Mouse (Mus musculus) hindbrain, embryonic 12.5 days (tissue): ENCODE results near the gene Trim25. TPM values are rescaled to one million over a fixed set of nuclear protein-coding genes. Genes with fewer than 3 reads are reported as not detected.
A peak's percentile ranks its signal among the peaks of the same experiment; 100 is the strongest.
"Not testable (repeated sequence)": the region's sequence is repeated elsewhere in the genome, so short reads cannot be mapped to it uniquely, and the experiment has no call there.

Source experiments
- ATAC-seq: fragments of 200-750 bp; cut with Nextera tagmentation; 2 replicates; pipeline ENCODE4 v1.8.0; 2017; ENCODE audit warnings: moderate TSS enrichment; ENCODE audit not compliant: low FRiP score
- H3K27ac ChIP-seq: fragments of 300-500 bp; sonication (generic); 2 replicates; pipeline ENCODE4 v1.5.1; 2016; ENCODE audit warnings: mild to moderate bottlenecking
- H3K27me3 ChIP-seq: fragments of 300-500 bp; sonication (generic); 2 replicates; pipeline ENCODE4 v1.6.1; 2016; ENCODE audit warnings: mild to moderate bottlenecking
- H3K36me3 ChIP-seq: fragments of 300-500 bp; sonication (generic); 2 replicates; pipeline ENCODE4 v1.6.1; 2016; ENCODE audit warnings: mild to moderate bottlenecking
- H3K4me1 ChIP-seq: fragments of 300-500 bp; sonication (generic); 2 replicates; pipeline ENCODE4 v1.6.1; 2016
- H3K4me2 ChIP-seq: fragments of 300-500 bp; sonication (generic); replicated peaks from 2 replicates; pipeline ENCODE4 v1.6.1; 2016; ENCODE audit warnings: mild to moderate bottlenecking
- H3K4me3 ChIP-seq: fragments of 300-500 bp; sonication (generic); 2 replicates; pipeline ENCODE4 v1.5.1; 2016; ENCODE audit warnings: mild to moderate bottlenecking
- H3K9ac ChIP-seq: fragments of 300-500 bp; sonication (generic); 2 replicates; pipeline ENCODE4 v1.6.1; 2016; ENCODE audit warnings: mild to moderate bottlenecking, moderate library complexity
- H3K9me3 ChIP-seq: fragments of 300-500 bp; sonication (generic); replicated peaks from 2 replicates; pipeline ENCODE4 v1.6.1; 2016; ENCODE audit warnings: mild to moderate bottlenecking
- WGBS: fragments of 180-500 bp; shearing (Covaris S2); methylation state at CpG from one replicate; pipeline ENCODE4 v1.1.7; 2016; 5-methylcytosine and 5-hydroxymethylcytosine counted together
- polyA plus RNA-seq: library from polyadenylated mRNA; unstranded; fragments of >200 nt; fragmentation: Nextera tagmentation; extraction: Ambion mirVana; gene quantifications from 2 replicates; pipeline ENCODE4 v1.2.1, GENCODE M21; 2016

The Trim25 gene
- polyA plus RNA-seq, 1 experiment from 2014 or later: 3.3 TPM

DNA sequence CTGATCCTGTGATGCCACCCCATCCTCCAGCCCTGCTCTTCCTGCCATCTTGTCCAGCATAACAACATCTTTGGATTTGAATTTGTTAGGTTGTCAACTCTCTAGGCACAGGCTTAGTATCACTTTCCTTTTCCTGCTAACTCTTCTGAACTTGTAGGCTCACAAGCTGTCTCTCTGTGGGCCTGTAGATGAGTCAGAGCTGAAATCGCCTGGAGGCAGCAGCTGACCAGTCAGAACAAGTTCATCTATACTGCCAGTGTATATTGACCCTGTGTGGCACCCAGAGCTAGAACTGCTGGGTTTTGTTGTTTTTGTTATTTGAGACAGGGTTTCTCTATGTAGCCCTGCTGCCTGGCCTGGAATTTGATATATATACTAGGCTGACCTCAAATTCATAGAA is 32.0 kb downstream of the Trim25 start:
- H3K4me3 ChIP-seq: no peak overlapping the region
- 69% methylated on average over 1 of the region's 1 CpGs for WGBS
- ATAC-seq: no peak

DNA sequence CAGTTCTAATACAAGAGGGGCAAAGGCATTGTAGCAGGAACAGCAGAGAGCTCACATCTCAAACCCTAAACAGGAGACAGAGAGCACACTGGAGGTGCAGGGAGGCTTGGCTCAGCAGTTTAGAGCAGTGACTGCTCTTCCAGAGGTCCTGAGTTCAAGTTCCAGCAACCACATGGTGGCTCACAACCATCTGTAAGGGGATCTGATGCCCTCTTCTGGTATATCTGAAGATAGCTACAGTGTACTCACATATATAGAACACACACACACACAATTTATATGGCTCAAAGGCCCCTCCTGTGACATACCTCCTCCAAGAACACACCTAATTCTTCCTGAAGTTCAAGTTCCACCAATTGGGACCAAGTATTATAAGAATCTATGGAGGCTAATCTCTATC is 35.4 kb downstream of the Trim25 start:
- Histone ChIP-seq H3K4me3 (no peak overlapping the region), H3K9me3 (no peaks in the 10 kb centered on the region), H3K27ac (no peak overlapping the region), H3K4me1 (no peaks in the 10 kb centered on the region), H3K4me2 (no peak overlapping the region), H3K9ac (no peak overlapping the region), H3K36me3 (peaks cover 13% of the 10 kb centered on the region), H3K27me3 (no peaks in the 10 kb centered on the region)
- ATAC-seq: no peak

More for the DNA sequence above, 32.0 kb downstream of the Trim25 start:
- Histone ChIP-seq H3K4me1 (no peaks in the 10 kb centered on the region), H3K36me3 (0 out of 2 replicates have a peak, but pooled peaks cover 5% of the 10 kb centered on the region), H3K4me2 (no peak overlapping the region), H3K27ac (no peak overlapping the region), H3K9ac (no peak overlapping the region), H3K27me3 (no peaks in the 10 kb centered on the region), H3K9me3 (no peaks in the 10 kb centered on the region)

DNA sequence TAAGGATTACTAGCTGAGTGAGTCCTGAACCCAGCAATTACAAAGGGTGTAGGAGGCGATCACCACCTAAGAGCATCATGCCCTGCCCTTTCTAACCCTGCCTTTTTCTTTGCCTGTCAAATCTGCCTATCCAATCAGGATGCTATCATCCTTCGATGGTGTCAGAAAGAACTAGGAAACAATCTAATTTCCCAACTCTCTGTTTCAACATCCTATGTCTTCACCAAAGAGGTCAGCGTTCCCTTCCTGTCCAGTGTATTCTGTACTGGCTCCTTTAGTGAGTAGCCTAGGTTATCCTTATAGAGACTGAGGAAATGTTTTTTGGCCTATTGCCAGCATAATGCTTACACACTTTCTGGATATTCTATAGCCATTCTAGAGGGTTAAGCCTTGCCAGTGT is 36.4 kb downstream of the Trim25 start:
- Histone ChIP-seq H3K27ac (no peak overlapping the region), H3K27me3 (no peaks in the 10 kb centered on the region), H3K4me1 (no peaks in the 10 kb centered on the region), H3K9ac (no peak overlapping the region), H3K9me3 (no peaks in the 10 kb centered on the region), H3K4me3 (no peak overlapping the region), H3K36me3 (peaks cover 23% of the 10 kb centered on the region), H3K4me2 (no peak overlapping the region)
- WGBS: 84% methylated on average over 3 of the region's 3 CpGs
- ATAC-seq: no peak

DNA sequence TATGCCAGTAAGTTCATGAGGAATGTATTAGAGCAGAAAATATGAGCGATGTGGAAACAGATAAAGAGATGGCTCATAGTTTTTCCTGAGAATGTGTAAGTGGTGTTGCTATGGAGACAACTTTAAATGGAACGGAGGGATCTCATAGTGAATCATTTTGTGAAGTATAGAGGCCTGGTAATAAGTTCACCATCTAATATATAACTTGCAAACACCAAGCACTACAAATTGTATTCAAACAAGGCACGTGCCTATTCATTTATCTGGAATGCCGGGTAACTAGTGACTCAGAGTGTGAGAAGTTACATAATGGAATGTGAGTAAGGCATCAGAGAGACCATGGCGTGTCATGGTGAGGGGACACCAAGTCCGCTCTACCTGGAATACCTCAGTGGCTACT is 39.3 kb downstream of the Trim25 start:
- Histone ChIP-seq H3K27me3 (no peaks in the 10 kb centered on the region), H3K36me3 (peaks cover 42% of the 10 kb centered on the region), H3K27ac (no peak overlapping the region), H3K9ac (no peak overlapping the region), H3K4me2 (no peak overlapping the region), H3K9me3 (no peaks in the 10 kb centered on the region), H3K4me3 (no peak overlapping the region), H3K4me1 (no peaks in the 10 kb centered on the region)
- whole genome bisulfite sequencing: 95% methylated on average over 6 of the region's 6 CpGs
- no peak for ATAC-seq

DNA sequence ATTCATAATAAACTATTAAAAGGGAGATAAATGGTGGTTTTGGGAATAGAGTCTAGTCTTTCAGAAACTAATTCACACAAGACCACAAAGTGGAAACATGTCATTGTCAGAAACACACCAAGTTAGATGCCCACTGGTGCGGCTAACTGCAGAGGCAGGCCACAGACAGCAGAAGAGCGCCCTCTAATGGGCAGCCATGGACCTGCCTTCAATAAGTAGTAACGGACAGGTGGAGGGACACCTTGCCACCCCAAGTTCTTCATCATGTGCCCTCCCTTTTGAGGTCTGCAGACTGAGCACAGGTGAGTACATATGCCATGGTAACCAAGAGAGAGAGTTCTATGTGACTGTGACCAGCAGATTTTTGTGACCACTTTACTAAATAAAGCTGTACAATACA is 40.1 kb downstream of the Trim25 start:
- no peak overlapping the region for H3K4me3 ChIP-seq
- no peaks in the 10 kb centered on the region for H3K9me3 ChIP-seq
- H3K9ac ChIP-seq: no peak overlapping the region
- ATAC-seq: no peak
- no peak overlapping the region for H3K4me2 ChIP-seq
- WGBS: 37% methylated on average over 3 of the region's 3 CpGs
- no peaks in the 10 kb centered on the region for H3K27me3 ChIP-seq
- peaks cover 47% of the 10 kb centered on the region for H3K36me3 ChIP-seq
- no peak overlapping the region for H3K27ac ChIP-seq
- no peaks in the 10 kb centered on the region for H3K4me1 ChIP-seq

DNA sequence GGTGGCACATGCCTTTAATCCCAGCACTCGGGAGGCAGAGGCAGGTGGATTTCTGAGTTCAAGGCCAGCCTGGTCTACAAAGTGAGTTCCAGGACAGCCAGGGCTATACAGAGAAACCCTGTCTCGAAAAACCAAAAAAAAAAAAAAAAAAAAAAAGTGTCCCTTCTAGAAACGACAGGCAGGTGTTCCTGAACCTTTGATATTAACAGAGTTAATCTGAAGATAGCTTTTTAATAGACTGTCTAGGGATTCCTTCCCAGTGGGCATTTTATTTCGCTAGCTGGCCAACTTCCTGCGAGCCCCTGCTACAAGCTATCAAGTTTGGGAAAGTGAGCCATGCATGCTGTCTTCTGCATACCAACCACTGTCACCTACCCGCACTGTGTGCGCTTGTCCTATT is 41.9 kb downstream of the Trim25 start:
- 94% methylated on average over 6 of the region's 7 CpGs for WGBS
- not testable (repeated sequence) for H3K4me2 ChIP-seq, H3K4me1 ChIP-seq, ATAC-seq, H3K9me3 ChIP-seq, H3K9ac ChIP-seq, H3K27me3 ChIP-seq, H3K27ac ChIP-seq, H3K4me3 ChIP-seq
- H3K36me3 ChIP-seq: peaks cover 64% of the 10 kb centered on the region

DNA sequence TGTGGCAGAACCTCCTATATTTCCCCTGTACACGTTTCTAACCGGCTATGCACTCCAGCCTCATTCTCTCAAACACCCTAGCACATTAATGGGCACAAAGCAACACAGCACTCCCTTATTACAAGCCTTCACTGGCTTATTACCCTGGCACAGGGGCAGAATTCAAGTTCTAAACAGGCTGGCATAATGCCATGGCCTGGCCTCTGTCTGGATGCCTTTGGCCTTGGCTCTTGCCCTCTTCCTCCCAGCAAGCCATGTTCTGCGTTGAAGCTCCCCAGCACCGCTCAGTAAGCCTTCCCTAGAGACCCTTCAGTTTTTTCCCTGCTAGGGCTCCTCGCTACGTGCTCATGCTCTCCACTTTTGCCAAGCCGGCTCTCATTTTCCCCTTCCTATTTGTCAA is 43.9 kb downstream of the Trim25 start:
- Histone ChIP-seq H3K36me3 (peaks cover 79% of the 10 kb centered on the region), H3K4me3 (no peak overlapping the region), H3K4me1 (no peaks in the 10 kb centered on the region), H3K27ac (no peak overlapping the region), H3K9me3 (no peaks in the 10 kb centered on the region), H3K27me3 (no peaks in the 10 kb centered on the region), H3K4me2 (no peak overlapping the region), H3K9ac (no peak overlapping the region)
- WGBS: 91% methylated on average over 7 of the region's 7 CpGs
- ATAC-seq: no peak

DNA sequence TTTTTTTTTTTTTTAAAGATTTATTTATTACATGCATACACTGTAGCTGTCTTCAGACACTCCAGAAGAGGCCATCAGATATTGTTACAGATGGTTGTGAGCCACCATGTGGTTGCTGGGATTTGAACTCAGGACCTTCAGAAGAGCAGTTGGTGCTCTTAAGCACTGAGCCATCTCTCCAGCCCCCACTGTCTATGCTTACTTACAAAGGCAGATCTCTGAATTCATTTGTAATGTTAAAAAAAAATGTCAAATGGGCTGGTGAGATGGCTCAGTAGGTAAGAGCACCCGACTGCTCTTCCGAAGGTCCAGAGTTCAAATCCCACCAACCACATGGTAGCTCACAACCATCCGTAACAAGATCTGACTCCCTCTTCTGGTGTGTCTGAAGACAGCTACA is 46.3 kb downstream of the Trim25 start:
- not testable (repeated sequence) for H3K9me3 ChIP-seq, H3K4me3 ChIP-seq, ATAC-seq, H3K27me3 ChIP-seq, H3K4me2 ChIP-seq, H3K27ac ChIP-seq, H3K9ac ChIP-seq, H3K4me1 ChIP-seq
- 94% methylated on average over 3 of the region's 3 CpGs for WGBS
- H3K36me3 ChIP-seq: peaks cover 78% of the 10 kb centered on the region

DNA sequence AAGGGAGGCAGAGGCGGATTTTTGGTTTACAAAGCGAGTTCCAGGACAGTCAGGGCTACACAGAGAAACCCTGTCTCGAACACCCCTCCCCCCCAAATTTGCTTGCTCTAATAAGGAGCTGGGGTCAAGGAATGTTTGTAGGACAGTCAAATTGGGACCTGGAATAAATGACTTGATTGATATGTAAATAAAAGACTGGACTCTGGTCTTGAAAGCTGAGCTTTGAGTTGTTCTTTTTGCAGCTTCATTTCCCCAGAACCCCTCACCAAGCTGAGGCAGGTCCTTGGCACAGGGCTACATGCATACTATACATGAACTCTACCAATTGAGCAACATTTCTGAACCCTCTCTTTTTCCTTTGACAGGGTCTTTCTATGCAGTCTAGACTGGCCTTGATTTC is 46.8 kb downstream of the Trim25 start:
- Histone ChIP-seq H3K27me3 (no peaks in the 10 kb centered on the region), H3K27ac (no peak overlapping the region), H3K4me1 (no peaks in the 10 kb centered on the region), H3K9ac (no peak overlapping the region), H3K4me2 (no peak overlapping the region), H3K36me3 (peaks cover 80% of the 10 kb centered on the region), H3K4me3 (no peak overlapping the region), H3K9me3 (no peaks in the 10 kb centered on the region)
- ATAC-seq: no peak
- 94% methylated on average over 3 of the region's 3 CpGs for WGBS

DNA sequence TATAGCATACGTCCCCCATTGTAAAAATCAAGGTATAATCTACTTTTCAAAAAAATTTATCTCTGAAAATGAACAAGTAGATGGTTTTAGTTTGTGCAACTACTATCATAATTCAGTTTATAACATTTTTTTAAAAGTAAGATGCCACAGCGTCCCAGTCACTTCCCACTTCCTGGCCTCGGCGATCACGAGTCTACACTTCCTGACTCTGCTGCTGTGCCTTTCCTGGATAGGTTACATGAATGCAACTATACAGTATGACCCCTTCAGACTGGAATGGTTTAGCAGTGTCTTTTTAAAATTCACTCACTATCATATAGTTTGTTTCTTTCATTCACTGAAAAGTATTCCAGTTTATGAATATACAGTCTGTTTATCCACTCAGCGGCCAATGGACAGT is 52.6 kb downstream of the Trim25 start:
- no peak overlapping the region for H3K9ac ChIP-seq
- H3K27me3 ChIP-seq: no peaks in the 10 kb centered on the region
- H3K4me2 ChIP-seq: no peak overlapping the region
- H3K4me3 ChIP-seq: no peak overlapping the region
- ATAC-seq: no peak
- H3K36me3 ChIP-seq: peaks cover 39% of the 10 kb centered on the region
- no peaks in the 10 kb centered on the region for H3K9me3 ChIP-seq
- 92% methylated on average over 6 of the region's 6 CpGs for WGBS
- no peaks in the 10 kb centered on the region for H3K4me1 ChIP-seq
- H3K27ac ChIP-seq: no peak overlapping the region

DNA sequence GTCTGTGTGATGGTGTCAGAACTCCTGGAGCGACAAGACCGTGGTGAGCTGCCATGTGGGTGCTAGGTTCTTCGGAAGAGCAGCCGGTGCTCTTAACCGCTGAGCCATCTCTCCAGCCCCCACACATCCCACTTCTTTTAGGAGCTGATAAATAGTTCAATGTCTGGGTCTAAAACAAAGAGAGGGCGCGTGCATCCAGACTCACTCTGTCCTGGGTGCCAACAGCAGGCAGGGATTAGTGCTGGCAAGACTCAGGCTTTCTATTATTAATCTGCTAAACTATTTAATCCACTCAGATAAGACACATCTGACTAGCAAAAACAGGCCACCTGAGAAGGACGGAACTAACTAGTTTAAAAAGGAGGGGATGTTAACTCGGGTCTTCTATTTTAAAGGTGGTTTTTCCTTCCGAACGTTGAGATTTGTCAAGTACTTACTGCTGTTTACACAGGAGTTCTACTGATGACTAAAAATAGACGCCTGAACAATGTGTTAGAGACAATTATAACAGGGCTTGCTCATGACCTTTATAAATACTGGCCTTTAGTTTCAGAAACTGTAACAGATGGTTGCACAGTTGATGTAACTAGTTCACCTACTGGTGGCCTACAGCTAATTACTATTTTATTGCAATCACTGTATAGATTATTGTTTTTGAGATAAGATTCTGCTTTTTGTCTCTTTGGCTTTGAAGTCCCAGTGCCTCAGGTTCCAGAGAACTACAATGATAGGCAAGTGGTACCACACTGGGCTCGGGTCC is 56.9 kb downstream of the Trim25 start:
- no peaks in the 10 kb centered on the region for H3K27me3 ChIP-seq
- no peak overlapping the region for H3K4me3 ChIP-seq
- H3K9ac ChIP-seq: no peak overlapping the region
- no peak overlapping the region for H3K27ac ChIP-seq
- peaks cover 22% of the 10 kb centered on the region for H3K4me1 ChIP-seq
- no peak for ATAC-seq
- 89% methylated on average over 13 of the region's 13 CpGs for WGBS
- peaks cover 5% of the 10 kb centered on the region; the same call in 1 of the 2 replicates for H3K36me3 ChIP-seq
- no peaks in the 10 kb centered on the region for H3K9me3 ChIP-seq
- H3K4me2 ChIP-seq: no peak overlapping the region

DNA sequence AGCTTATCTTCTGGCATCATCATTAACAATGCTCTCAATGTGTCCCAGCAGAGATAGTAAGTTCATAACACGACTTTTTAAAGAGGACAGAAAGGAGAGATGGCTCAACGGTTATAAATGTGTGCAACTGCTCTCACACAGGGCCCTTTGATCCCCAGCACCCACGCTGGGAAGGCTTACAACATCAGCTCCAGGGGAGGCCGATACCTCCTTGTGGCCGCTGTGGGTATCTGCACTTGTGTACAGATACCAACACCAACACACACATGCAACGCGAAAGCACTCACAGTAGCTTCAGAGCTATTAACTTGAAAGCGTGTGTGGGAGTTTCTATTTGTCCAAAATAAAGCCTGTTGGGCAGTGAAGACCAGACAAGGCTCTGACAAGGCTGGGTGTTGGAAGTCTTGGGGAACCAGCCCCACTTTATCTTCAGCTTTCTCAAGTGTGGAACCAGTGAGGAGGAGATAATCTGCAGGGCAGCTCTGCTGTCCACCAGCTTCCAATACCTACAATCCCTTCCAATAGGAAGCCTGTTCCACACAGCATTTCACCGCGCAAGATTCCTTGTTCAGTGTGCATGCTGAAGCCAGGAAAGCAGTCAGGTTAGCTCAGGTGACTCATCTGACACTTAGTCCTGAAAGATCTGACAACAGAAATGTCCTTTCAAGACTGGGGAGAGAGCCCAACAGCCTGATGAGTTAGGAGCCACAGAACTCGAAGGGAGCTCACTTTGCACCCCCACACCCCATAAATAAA is 59.5 kb downstream of the Trim25 start:
- WGBS: 80% methylated on average over 11 of the region's 11 CpGs
- no peaks in the 10 kb centered on the region for H3K27me3 ChIP-seq
- H3K4me1 ChIP-seq: peaks cover 22% of the 10 kb centered on the region
- no peaks in the 10 kb centered on the region for H3K9me3 ChIP-seq
- peak overlapping the region; percentile 86 for H3K4me2 ChIP-seq
- H3K36me3 ChIP-seq: peaks cover 5% of the 10 kb centered on the region; the same call in 1 of the 2 replicates
- H3K9ac ChIP-seq: 0 out of 2 replicates have a peak overlapping the region, but pooled peaks have one; percentile 73
- ATAC-seq: no peak
- H3K4me3 ChIP-seq: peak overlapping the region; percentile 69; the same call in 1 of the 2 replicates
- no peak overlapping the region for H3K27ac ChIP-seq
